Mouse (Mus musculus) heart, embryonic 16.5 days (tissue): Measurements from ENCODE around the gene Gpr55. TPM values are rescaled to one million over a fixed set of nuclear protein-coding genes. Genes with fewer than 3 reads are reported as not detected.
A peak's percentile ranks its signal among the peaks of the same experiment; 100 is the strongest.

Experiments
- ATAC-seq: fragments of 200-750 bp; cut with Nextera tagmentation; replicated peaks from 2 replicates; pipeline ENCODE4 v1.8.0; 2017; ENCODE audit warnings: moderate number of reproducible peaks; ENCODE audit not compliant: insufficient read depth, low FRiP score; ENCODE audit errors: extremely low read depth
- H3K27ac ChIP-seq: fragments of 300-500 bp; sonication (generic); 2 replicates; pipeline ENCODE4 v1.5.1; 2014; ENCODE audit warnings: mild to moderate bottlenecking, low read length, control low read depth, moderate library complexity
- H3K27me3 ChIP-seq: fragments of 300-500 bp; sonication (generic); 2 replicates; pipeline ENCODE4 v1.6.1; 2014; ENCODE audit warnings: low read length, mixed read lengths; ENCODE audit not compliant: control insufficient read depth, insufficient read depth
- H3K36me3 ChIP-seq: fragments of 300-500 bp; sonication (generic); 2 replicates; pipeline ENCODE4 v1.6.1; 2014; ENCODE audit not compliant: control insufficient read depth, insufficient read depth
- H3K4me1 ChIP-seq: fragments of 300-500 bp; sonication (generic); 2 replicates; pipeline ENCODE4 v1.6.1; 2014; ENCODE audit warnings: low read length, mixed read lengths; ENCODE audit not compliant: control insufficient read depth, insufficient read depth
- H3K4me2 ChIP-seq: fragments of 300-500 bp; sonication (generic); 2 replicates; pipeline ENCODE4 v1.6.1; 2014; ENCODE audit warnings: low read depth, mild to moderate bottlenecking, control low read depth, low read length
- H3K4me3 ChIP-seq: fragments of 300-500 bp; sonication (generic); 2 replicates; pipeline ENCODE4 v1.5.1; 2014; ENCODE audit warnings: mild to moderate bottlenecking, control low read depth, low read length
- H3K9ac ChIP-seq: fragments of 300-500 bp; sonication (generic); 2 replicates; pipeline ENCODE4 v1.6.1; 2014; ENCODE audit warnings: low read length, control low read depth
- H3K9me3 ChIP-seq: fragments of 300-500 bp; sonication (generic); replicated peaks from 2 replicates; pipeline ENCODE4 v1.6.1; 2016; ENCODE audit warnings: low read length; ENCODE audit not compliant: control insufficient read depth
- WGBS: fragments of 180-500 bp; shearing (Covaris S2); extraction: QIAGEN DNeasy Blood & Tissue Kit; methylation state at CpG from one replicate; pipeline ENCODE4 v1.1.7; 2014; 5-methylcytosine and 5-hydroxymethylcytosine counted together
- polyA plus RNA-seq: library from polyadenylated mRNA; unstranded; fragments of >200 nt; fragmentation: Nextera tagmentation; extraction: Ambion mirVana; gene quantifications from 2 replicates; pipeline ENCODE4 v1.2.1, GENCODE M21; 2015

The Gpr55 gene
- polyA plus RNA-seq, 1 experiment from 2014 or later: 0.18 TPM

GRCm38 (mm10) chr1:85929406-85929805 is 31.4 kb downstream of the Gpr55 start:
- 72% methylated on average over 6 of the region's 6 CpGs for WGBS
- Histone ChIP-seq H3K4me1 (peaks cover 28% of the 10 kb centered on the region), H3K36me3 (no peaks in the 10 kb centered on the region), H3K4me2 (no peak overlapping the region), H3K27ac (no peak overlapping the region), H3K4me3 (no peak overlapping the region), H3K27me3 (no peaks in the 10 kb centered on the region), H3K9ac (no peak overlapping the region), H3K9me3 (no peaks in the 10 kb centered on the region)
- ATAC-seq: no peak

GRCm38 (mm10) chr1:85928688-85929065 is 32.1 kb downstream of the Gpr55 start:
- H3K27me3 ChIP-seq: no peaks in the 10 kb centered on the region
- H3K4me3 ChIP-seq: no peak overlapping the region
- H3K4me2 ChIP-seq: no peak overlapping the region
- no peak for ATAC-seq
- no peak overlapping the region; the same call in 1 of the 2 replicates for H3K9ac ChIP-seq
- no peaks in the 10 kb centered on the region for H3K9me3 ChIP-seq
- WGBS: 76% methylated on average over 4 of the region's 4 CpGs
- H3K27ac ChIP-seq: no peak overlapping the region
- peaks cover 24% of the 10 kb centered on the region for H3K4me1 ChIP-seq
- H3K36me3 ChIP-seq: no peaks in the 10 kb centered on the region

- Histone ChIP-seq H3K4me2 (no peak within 1 kb of the TSS), H3K36me3 (no peaks in the 10 kb centered on the region), H3K9ac (no peak within 1 kb of the TSS; the same call in 1 of the 2 replicates), H3K27ac (peak within 1 kb of the TSS; percentile 29; the same call in 1 of the 2 replicates), H3K4me3 (no peak within 1 kb of the TSS), H3K9me3 (no peaks in the 10 kb centered on the region), H3K27me3 (no peaks in the 10 kb centered on the region), H3K4me1 (peaks cover 18% of the 10 kb centered on the region)
- peak; percentile 54 for ATAC-seq
- WGBS: 45% methylated on average over 4 of the region's 4 CpGs
These were observed 32.6 kb downstream of the Gpr55 start, which contains the start of gene 4933407L21Rik for GRCm38 (mm10) chr1:85928057-85928687. TSS of gene 4933407L21Rik (plus strand) at chr1:85928483.

- ATAC-seq: no peak
- Histone ChIP-seq H3K36me3 (no peaks in the 10 kb centered on the region), H3K4me1 (peaks cover 14% of the 10 kb centered on the region), H3K27me3 (no peaks in the 10 kb centered on the region), H3K9me3 (no peaks in the 10 kb centered on the region), H3K27ac (no peak overlapping the region), H3K9ac (no peak overlapping the region), H3K4me3 (no peak overlapping the region), H3K4me2 (no peak overlapping the region)
- 86% methylated on average over 5 of the region's 5 CpGs for WGBS
These were observed 35.6 kb downstream of the Gpr55 start for GRCm38 (mm10) chr1:85925183-85925582.

- no peak overlapping the region for H3K27ac ChIP-seq
- no peak overlapping the region for H3K4me2 ChIP-seq
- no peak overlapping the region for H3K4me3 ChIP-seq
- peaks cover 4% of the 10 kb centered on the region for H3K4me1 ChIP-seq
- H3K27me3 ChIP-seq: no peaks in the 10 kb centered on the region
- no peak for ATAC-seq
- no peaks in the 10 kb centered on the region for H3K36me3 ChIP-seq
- WGBS: 80% methylated on average over 5 of the region's 5 CpGs
- H3K9me3 ChIP-seq: no peaks in the 10 kb centered on the region
- no peak overlapping the region for H3K9ac ChIP-seq
These were observed 38.0 kb downstream of the Gpr55 start for GRCm38 (mm10) chr1:85922865-85923211.

GRCm38 (mm10) chr1:85922127-85922864 is 38.5 kb downstream of the Gpr55 start:
- Histone ChIP-seq H3K9ac (no peak overlapping the region), H3K4me1 (no peaks in the 10 kb centered on the region), H3K9me3 (no peaks in the 10 kb centered on the region), H3K27me3 (no peaks in the 10 kb centered on the region), H3K36me3 (no peaks in the 10 kb centered on the region), H3K27ac (no peak overlapping the region), H3K4me2 (no peak overlapping the region), H3K4me3 (no peak overlapping the region)
- 61% methylated on average over 7 of the region's 7 CpGs for WGBS
- no peak for ATAC-seq

GRCm38 (mm10) chr1:85921725-85922124 is 39.1 kb downstream of the Gpr55 start:
- Histone ChIP-seq H3K27ac (no peak overlapping the region), H3K36me3 (no peaks in the 10 kb centered on the region)
- ATAC-seq: no peak

GRCm38 (mm10) chr1:85919621-85920020 is 41.2 kb downstream of the Gpr55 start:
- no peaks in the 10 kb centered on the region for H3K27me3 ChIP-seq
- no peaks in the 10 kb centered on the region for H3K36me3 ChIP-seq
- no peak overlapping the region for H3K4me3 ChIP-seq
- no peak overlapping the region for H3K4me2 ChIP-seq
- WGBS: 72% methylated on average over 7 of the region's 7 CpGs
- H3K9ac ChIP-seq: no peak overlapping the region
- ATAC-seq: no peak
- no peaks in the 10 kb centered on the region for H3K9me3 ChIP-seq
- no peak overlapping the region for H3K27ac ChIP-seq
- H3K4me1 ChIP-seq: no peaks in the 10 kb centered on the region

More at GRCm38 (mm10) chr1:85921725-85922124, 39.1 kb downstream of the Gpr55 start:
- Histone ChIP-seq H3K4me3 (no peak overlapping the region), H3K9me3 (no peaks in the 10 kb centered on the region), H3K27me3 (no peaks in the 10 kb centered on the region), H3K4me1 (no peaks in the 10 kb centered on the region), H3K9ac (no peak overlapping the region), H3K4me2 (no peak overlapping the region)
- WGBS: 85% methylated on average over 7 of the region's 7 CpGs

- H3K36me3 ChIP-seq: no peaks in the 10 kb centered on the region
- no peak overlapping the region for H3K4me2 ChIP-seq
- no peaks in the 10 kb centered on the region for H3K27me3 ChIP-seq
- H3K27ac ChIP-seq: no peak overlapping the region
- no peak overlapping the region for H3K9ac ChIP-seq
- WGBS: 57% methylated on average over 4 of the region's 4 CpGs
- no peak overlapping the region for H3K4me3 ChIP-seq
- no peaks in the 10 kb centered on the region for H3K4me1 ChIP-seq
- ATAC-seq: no peak
- H3K9me3 ChIP-seq: no peaks in the 10 kb centered on the region
These were observed 43.9 kb downstream of the Gpr55 start for GRCm38 (mm10) chr1:85916830-85917450.
